ENCODE assay signal across 29 mouse cellular contexts in genomic region chr1:162047673-162048072, GRCm38 (mm10).
A peak's percentile ranks its signal among the peaks of the same experiment; 100 is the strongest.
DNase-seq lines count a peak whose midpoint lies in the region; ATAC-seq and TF ChIP-seq lines count a peak whose summit lies in the region.
"Had no signal": no experiment of that assay in that cellular context is flagged by ENCODE, and none has a peak within 500 bp of the region (broad histone marks: within the 10 kb centered on the region; RNA-seq: fewer than 3 reads in every experiment).

No protein-coding gene starts in this region.

- no peak overlapping the region for H3K4me3 ChIP-seq in embryonic facial prominence, embryonic 10.5 days
- H3K4me3 ChIP-seq in limb, embryonic 15.5 days = no peak overlapping the region
- H3K4me3 ChIP-seq in hindbrain, postnatal 0 days (ENCODE audit: low read length) = no peak overlapping the region
- H3K4me3 ChIP-seq: embryonic facial prominence, embryonic 15.5 days; heart, embryonic 15.5 days; hindbrain, embryonic 15.5 days; layer of hippocampus, adult 2 months; megakaryocyte, embryonic 14.5 days; midbrain, embryonic 15.5 days; neural tube, embryonic 12.5 days had no signal

- DNase-seq in left cerebral cortex, adult 18-20 months (ENCODE audit: low spot score in 2 of 2) = peak; percentile 18 to 21
- DNase-seq in left cerebral cortex, adult 9 months (ENCODE audit: low spot score in 2 of 2) = no peak
- DNase-seq in right cerebral cortex, postnatal 14 days = peak; percentile 59
- DNase-seq in right cerebral cortex, postnatal 36 days (ENCODE audit: low spot score in 2 of 2) = no peak
- DNase-seq in embryonic facial prominence, embryonic 10.5 days (ENCODE audit: low spot score) = no peak
- DNase-seq in hindbrain, postnatal 0 days (ENCODE audit: low spot score) = no peak
- DNase-seq: adrenal gland, postnatal 10 days; B cell, adult 2 months; cerebellum, adult 2 months; cerebellum, postnatal 36 days; embryo, embryonic 11 days; gastrocnemius, postnatal 36 days; heart, postnatal 36 days; kidney, adult 9 months; kidney, postnatal 14 days; lung, embryonic 14.5 days had no signal

- no peak for TF ChIP-seq CTCF in hindbrain, postnatal 0 days (IDR thresholded peaks at IDR 0.05; ENCODE audit: low read depth)

- 77% methylated on average over 7 of the region's 7 CpGs for WGBS in embryonic facial prominence, embryonic 10.5 days
- 78% methylated on average over 7 of the region's 7 CpGs for WGBS in limb, embryonic 15.5 days
- WGBS in hindbrain, postnatal 0 days = 82% methylated on average over 7 of the region's 7 CpGs

- H3K27ac ChIP-seq in embryonic facial prominence, embryonic 10.5 days (replicated peaks) = 0 out of 2 replicates have a peak overlapping the region, but pooled peaks have one; percentile 5
- H3K27ac ChIP-seq in limb, embryonic 15.5 days = peak overlapping the region; percentile 34
- H3K27ac ChIP-seq in hindbrain, postnatal 0 days = no peak overlapping the region
- H3K27ac ChIP-seq: embryonic facial prominence, embryonic 15.5 days; heart, embryonic 15.5 days; hindbrain, embryonic 15.5 days; layer of hippocampus, adult 2 months; liver, embryonic 14.5 days; midbrain, embryonic 15.5 days; neural tube, embryonic 12.5 days; stomach, postnatal 0 days had no signal

- no peak for ATAC-seq in limb, embryonic 15.5 days (ENCODE audit: insufficient number of reproducible peaks, low FRiP score, low TSS enrichment, low read depth)
- no peak for ATAC-seq in hindbrain, postnatal 0 days
- ATAC-seq: forebrain, embryonic 14.5 days; intestine, embryonic 16.5 days; midbrain, embryonic 15.5 days had no signal

- no peaks in the 10 kb centered on the region for H3K9me3 ChIP-seq in embryonic facial prominence, embryonic 10.5 days
- H3K9me3 ChIP-seq in limb, embryonic 15.5 days = no peaks in the 10 kb centered on the region
- no peaks in the 10 kb centered on the region for H3K9me3 ChIP-seq in hindbrain, postnatal 0 days (ENCODE audit: low read length)
- H3K9me3 ChIP-seq: embryonic facial prominence, embryonic 15.5 days; heart, embryonic 15.5 days; hindbrain, embryonic 15.5 days; megakaryocyte, embryonic 14.5 days; midbrain, embryonic 15.5 days; neural tube, embryonic 12.5 days had no signal

- peaks cover 35% of the 10 kb centered on the region for H3K4me1 ChIP-seq in embryonic facial prominence, embryonic 10.5 days
- peaks cover 28% of the 10 kb centered on the region for H3K4me1 ChIP-seq in limb, embryonic 15.5 days
- no peaks in the 10 kb centered on the region for H3K4me1 ChIP-seq in hindbrain, postnatal 0 days (ENCODE audit: insufficient read depth, low read length)
- H3K4me1 ChIP-seq: heart, embryonic 15.5 days; megakaryocyte, embryonic 14.5 days had no signal

- no peaks in the 10 kb centered on the region for H3K27me3 ChIP-seq in embryonic facial prominence, embryonic 10.5 days (replicated peaks; ENCODE audit: low read depth, poor library complexity, severe bottlenecking)
- no peaks in the 10 kb centered on the region for H3K27me3 ChIP-seq in limb, embryonic 15.5 days
- no peaks in the 10 kb centered on the region for H3K27me3 ChIP-seq in hindbrain, postnatal 0 days (ENCODE audit: insufficient read depth, low read length)
- H3K27me3 ChIP-seq: CH12.LX; embryonic facial prominence, embryonic 15.5 days; heart, embryonic 15.5 days; hindbrain, embryonic 15.5 days; midbrain, embryonic 15.5 days; neural tube, embryonic 12.5 days had no signal

- no peaks in the 10 kb centered on the region for H3K36me3 ChIP-seq in embryonic facial prominence, embryonic 10.5 days (replicated peaks)
- no peaks in the 10 kb centered on the region for H3K36me3 ChIP-seq in limb, embryonic 15.5 days
- H3K36me3 ChIP-seq in hindbrain, postnatal 0 days (ENCODE audit: insufficient read depth, low read length) = no peaks in the 10 kb centered on the region
- H3K36me3 ChIP-seq: embryonic facial prominence, embryonic 15.5 days; heart, embryonic 15.5 days; hindbrain, embryonic 15.5 days; midbrain, embryonic 15.5 days; neural tube, embryonic 12.5 days had no signal

- no peak overlapping the region for H3K9ac ChIP-seq in limb, embryonic 15.5 days
- no peak overlapping the region for H3K9ac ChIP-seq in hindbrain, postnatal 0 days (replicated peaks; ENCODE audit: low read length)
- H3K9ac ChIP-seq: embryonic facial prominence, embryonic 15.5 days; heart, embryonic 15.5 days; hindbrain, embryonic 15.5 days; liver, embryonic 14.5 days; lung, embryonic 14.5 days; midbrain, embryonic 15.5 days; neural tube, embryonic 12.5 days had no signal

- no peak overlapping the region for H3K4me2 ChIP-seq in limb, embryonic 15.5 days
- H3K4me2 ChIP-seq in hindbrain, postnatal 0 days (ENCODE audit: low read depth, low read length) = no peak overlapping the region
- H3K4me2 ChIP-seq: embryonic facial prominence, embryonic 15.5 days; heart, embryonic 15.5 days; hindbrain, embryonic 15.5 days; lung, embryonic 14.5 days; midbrain, embryonic 15.5 days; neural tube, embryonic 12.5 days had no signal

Comparison
In these comparisons a context has a peak if more than half of its experiments do, and no peak if none do; other contexts are left out.
1. DNase-seq: peak in left cerebral cortex, adult 18-20 months (2 of 2) and right cerebral cortex, postnatal 14 days (single experiment); none in left cerebral cortex, adult 9 months (0 of 2), right cerebral cortex, postnatal 36 days (0 of 2), embryonic facial prominence, embryonic 10.5 days (single experiment) and hindbrain, postnatal 0 days (single experiment).